Mouse (Mus musculus): ENCODE data around the gene Mgll. TPM values are rescaled to one million over a fixed set of nuclear protein-coding genes. Genes with fewer than 3 reads are reported as not detected.

Mgll gene
- total and polyA plus RNA-seq, 2 experiments: 81.3 to 158 TPM

- H3K27ac ChIP-seq (replicated peaks; ENCODE audit: insufficient read depth, low read depth, low read length): no peak overlapping the region
- peaks cover 17% of the 10 kb centered on the region; the same call in 1 of the 2 replicates for H3K79me2 ChIP-seq (ENCODE audit: control insufficient read depth, insufficient read depth, low read length)
- DNase-seq (ENCODE audit: extremely low read depth, low read depth, low spot score): no peak
- no peaks in the 10 kb centered on the region for H3K27me3 ChIP-seq (ENCODE audit: control insufficient read depth, insufficient read depth, low read length)
- no peak overlapping the region for H3K4me3 ChIP-seq (ENCODE audit: insufficient read depth, low read depth, low read length)
- no peak overlapping the region for H3K9ac ChIP-seq (ENCODE audit: low read depth, low read length)
- no peak for TF ChIP-seq POLR2A (IDR thresholded peaks at IDR 0.05; ENCODE audit: extremely low read depth, insufficient read depth, low read length)
- TF ChIP-seq CTCF (IDR thresholded peaks at IDR 0.05; ENCODE audit: low read depth, low read length): no peak
- WGBS: 86% methylated on average over 17 of the region's 17 CpGs
- peaks cover 16% of the 10 kb centered on the region; the same call in 1 of the 2 replicates for H3K36me3 ChIP-seq (ENCODE audit: control insufficient read depth, insufficient read depth, low read length)
- H3K4me1 ChIP-seq (ENCODE audit: control insufficient read depth, insufficient read depth, low read length): no peaks in the 10 kb centered on the region
Observed at GRCm38 (mm10) chr6:88770300-88770904, 46.2 kb downstream of the Mgll start.

GRCm38 (mm10) chr6:88770981-88771380, 46.8 kb downstream of the Mgll start:
- Histone ChIP-seq H3K79me2 (ENCODE audit: control insufficient read depth, insufficient read depth, low read length) (peaks cover 17% of the 10 kb centered on the region; the same call in 1 of the 2 replicates), H3K27me3 (ENCODE audit: control insufficient read depth, insufficient read depth, low read length) (no peaks in the 10 kb centered on the region), H3K4me3 (ENCODE audit: insufficient read depth, low read depth, low read length) (no peak overlapping the region), H3K27ac (replicated peaks; ENCODE audit: insufficient read depth, low read depth, low read length) (no peak overlapping the region), H3K4me1 (ENCODE audit: control insufficient read depth, insufficient read depth, low read length) (no peaks in the 10 kb centered on the region), H3K9ac (ENCODE audit: low read depth, low read length) (no peak overlapping the region), H3K36me3 (ENCODE audit: control insufficient read depth, insufficient read depth, low read length) (peaks cover 11% of the 10 kb centered on the region; the same call in 1 of the 2 replicates)
- TF ChIP-seq POLR2A (IDR thresholded peaks at IDR 0.05; ENCODE audit: extremely low read depth, insufficient read depth, low read length) (no peak), CTCF (IDR thresholded peaks at IDR 0.05; ENCODE audit: low read depth, low read length) (no peak)
- no peak for DNase-seq (ENCODE audit: extremely low read depth, low read depth, low spot score)
- 86% methylated on average over 5 of the region's 5 CpGs for WGBS

- Histone ChIP-seq H3K79me2 (ENCODE audit: control insufficient read depth, insufficient read depth, low read length) (peaks cover 14% of the 10 kb centered on the region; the same call in 1 of the 2 replicates), H3K9ac (ENCODE audit: low read depth, low read length) (no peak overlapping the region), H3K4me1 (ENCODE audit: control insufficient read depth, insufficient read depth, low read length) (no peaks in the 10 kb centered on the region), H3K27ac (replicated peaks; ENCODE audit: insufficient read depth, low read depth, low read length) (no peak overlapping the region), H3K36me3 (ENCODE audit: control insufficient read depth, insufficient read depth, low read length) (peaks cover 6% of the 10 kb centered on the region; the same call in 1 of the 2 replicates), H3K4me3 (ENCODE audit: insufficient read depth, low read depth, low read length) (no peak overlapping the region), H3K27me3 (ENCODE audit: control insufficient read depth, insufficient read depth, low read length) (no peaks in the 10 kb centered on the region)
- no peak for TF ChIP-seq POLR2A (IDR thresholded peaks at IDR 0.05; ENCODE audit: extremely low read depth, insufficient read depth, low read length)
- DNase-seq (ENCODE audit: extremely low read depth, low read depth, low spot score): no peak
- 86% methylated on average over 13 of the region's 13 CpGs for WGBS
Observed at GRCm38 (mm10) chr6:88772041-88772440, 47.8 kb downstream of the Mgll start.

- no peak overlapping the region for H3K9ac ChIP-seq (ENCODE audit: low read depth, low read length)
- WGBS: 80% methylated on average over 9 of the region's 9 CpGs
- H3K27ac ChIP-seq (replicated peaks; ENCODE audit: insufficient read depth, low read depth, low read length): no peak overlapping the region
- H3K36me3 ChIP-seq (ENCODE audit: control insufficient read depth, insufficient read depth, low read length): peaks cover 2% of the 10 kb centered on the region; the same call in 1 of the 2 replicates
- no peak for DNase-seq (ENCODE audit: extremely low read depth, low read depth, low spot score)
- no peaks in the 10 kb centered on the region for H3K27me3 ChIP-seq (ENCODE audit: control insufficient read depth, insufficient read depth, low read length)
- H3K4me1 ChIP-seq (ENCODE audit: control insufficient read depth, insufficient read depth, low read length): no peaks in the 10 kb centered on the region
- no peak overlapping the region for H3K4me3 ChIP-seq (ENCODE audit: insufficient read depth, low read depth, low read length)
- no peak for TF ChIP-seq POLR2A (IDR thresholded peaks at IDR 0.05; ENCODE audit: extremely low read depth, insufficient read depth, low read length)
- no peak for TF ChIP-seq CTCF (IDR thresholded peaks at IDR 0.05; ENCODE audit: low read depth, low read length)
- peaks cover 14% of the 10 kb centered on the region; the same call in 1 of the 2 replicates for H3K79me2 ChIP-seq (ENCODE audit: control insufficient read depth, insufficient read depth, low read length)
Observed at GRCm38 (mm10) chr6:88774055-88774454, 49.8 kb downstream of the Mgll start.

GRCm38 (mm10) chr6:88775267-88775666, 51.1 kb downstream of the Mgll start:
- WGBS: 88% methylated on average over 14 of the region's 14 CpGs
- TF ChIP-seq POLR2A (IDR thresholded peaks at IDR 0.05; ENCODE audit: extremely low read depth, insufficient read depth, low read length): no peak
- no peak for TF ChIP-seq CTCF (IDR thresholded peaks at IDR 0.05; ENCODE audit: low read depth, low read length)
- peaks cover 8% of the 10 kb centered on the region; the same call in 1 of the 2 replicates for H3K79me2 ChIP-seq (ENCODE audit: control insufficient read depth, insufficient read depth, low read length)
- DNase-seq (ENCODE audit: extremely low read depth, low read depth, low spot score): no peak
- no peaks in the 10 kb centered on the region for H3K4me1 ChIP-seq (ENCODE audit: control insufficient read depth, insufficient read depth, low read length)
- no peaks in the 10 kb centered on the region for H3K27me3 ChIP-seq (ENCODE audit: control insufficient read depth, insufficient read depth, low read length)
- H3K36me3 ChIP-seq (ENCODE audit: control insufficient read depth, insufficient read depth, low read length): peaks cover 2% of the 10 kb centered on the region; the same call in 1 of the 2 replicates
- no peak overlapping the region for H3K27ac ChIP-seq (replicated peaks; ENCODE audit: insufficient read depth, low read depth, low read length)
- no peak overlapping the region for H3K9ac ChIP-seq (ENCODE audit: low read depth, low read length)
- no peak overlapping the region for H3K4me3 ChIP-seq (ENCODE audit: insufficient read depth, low read depth, low read length)

- Histone ChIP-seq H3K4me1 (ENCODE audit: control insufficient read depth, insufficient read depth, low read length) (no peaks in the 10 kb centered on the region), H3K9ac (ENCODE audit: low read depth, low read length) (no peak overlapping the region), H3K79me2 (ENCODE audit: control insufficient read depth, insufficient read depth, low read length) (peaks cover 5% of the 10 kb centered on the region; the same call in 1 of the 2 replicates), H3K4me3 (ENCODE audit: insufficient read depth, low read depth, low read length) (no peak overlapping the region), H3K27me3 (ENCODE audit: control insufficient read depth, insufficient read depth, low read length) (no peaks in the 10 kb centered on the region), H3K36me3 (ENCODE audit: control insufficient read depth, insufficient read depth, low read length) (peaks cover 2% of the 10 kb centered on the region; the same call in 1 of the 2 replicates), H3K27ac (replicated peaks; ENCODE audit: insufficient read depth, low read depth, low read length) (no peak overlapping the region)
- 31% methylated on average over 13 of the region's 13 CpGs for WGBS
- DNase-seq (ENCODE audit: extremely low read depth, low read depth, low spot score): peak; percentile 38
- TF ChIP-seq POLR2A (IDR thresholded peaks at IDR 0.05; ENCODE audit: extremely low read depth, insufficient read depth, low read length) (no peak), CTCF (IDR thresholded peaks at IDR 0.05; ENCODE audit: low read depth, low read length) (no peak)
Observed at GRCm38 (mm10) chr6:88776336-88776923, 52.2 kb downstream of the Mgll start.
